Mouse (Mus musculus) liver, postnatal 0 days (tissue): ENCODE data around the gene Triobp. TPM values are rescaled to one million over a fixed set of nuclear protein-coding genes. Genes with fewer than 3 reads are reported as not detected.

Experiments
- ATAC-seq: fragments of 200-750 bp; cut with Nextera tagmentation; 2 replicates; pipeline ENCODE4 v1.8.0; 2017; ENCODE audit warnings: mild to moderate bottlenecking, moderate library complexity
- DNase-seq: peaks from one replicate; pipeline ENCODE4 v3.0.0-alpha.2; 2016
- H3K27ac ChIP-seq: fragments of 300-500 bp; sonication (generic); 2 replicates; pipeline ENCODE4 v1.5.1; 2014; ENCODE audit warnings: antibody characterized with exemption, moderate library complexity, mild to moderate bottlenecking, low read depth
- H3K27me3 ChIP-seq: fragments of 300-500 bp; sonication (generic); 2 replicates; pipeline ENCODE4 v1.6.1; 2014; ENCODE audit warnings: low read length, control low read depth, mixed read lengths; ENCODE audit not compliant: insufficient read depth
- H3K36me3 ChIP-seq: fragments of 300-500 bp; sonication (generic); replicated peaks from 2 replicates; pipeline ENCODE4 v1.6.1; 2014; ENCODE audit warnings: mild to moderate bottlenecking, control low read depth, low read length, moderate library complexity, mixed read lengths; ENCODE audit not compliant: insufficient read depth
- H3K4me1 ChIP-seq: fragments of 300-500 bp; sonication (generic); 2 replicates; pipeline ENCODE4 v1.6.1; 2014; ENCODE audit warnings: antibody characterized with exemption, mild to moderate bottlenecking, control low read depth; ENCODE audit not compliant: insufficient read depth
- H3K4me2 ChIP-seq: fragments of 300-500 bp; sonication (generic); 2 replicates; pipeline ENCODE4 v1.6.1; 2014; ENCODE audit warnings: low read depth, mild to moderate bottlenecking, low read length, moderate library complexity, mixed read lengths
- H3K4me3 ChIP-seq: fragments of 300-500 bp; sonication (generic); 2 replicates; pipeline ENCODE4 v1.5.1; 2014; ENCODE audit warnings: low read depth, low read length
- H3K9ac ChIP-seq: fragments of 300-500 bp; sonication (generic); replicated peaks from 2 replicates; pipeline ENCODE4 v1.6.1; 2014; ENCODE audit warnings: mild to moderate bottlenecking, moderate library complexity
- H3K9me3 ChIP-seq: fragments of 300-500 bp; sonication (generic); 2 replicates; pipeline ENCODE4 v1.6.1; 2016; ENCODE audit warnings: mild to moderate bottlenecking, control low read depth, low read length, mixed read lengths
- CTCF ChIP-seq: sonication (generic); IDR thresholded peaks from 2 replicates; pipeline ENCODE4 v1.5.1; 2016; ENCODE audit warnings: antibody characterized with exemption, low read depth
- EP300 ChIP-seq: IDR thresholded peaks from 2 replicates; pipeline ENCODE4 v1.6.1; 2016; ENCODE audit warnings: antibody characterized with exemption, low read depth, mild to moderate bottlenecking
- WGBS: fragments of 180-500 bp; shearing (Covaris S2); extraction: QIAGEN DNeasy Blood & Tissue Kit; methylation state at CpG from one replicate; pipeline ENCODE4 v1.1.7; 2014; ENCODE audit not compliant: insufficient replicate concordance; 5-methylcytosine and 5-hydroxymethylcytosine counted together
- polyA plus RNA-seq: library from polyadenylated mRNA; unstranded; fragments of >200 nt; fragmentation: Nextera tagmentation; extraction: Ambion mirVana; gene quantifications from 2 replicates; pipeline ENCODE4 v1.2.1, GENCODE M21; 2015

Triobp gene
- polyA plus RNA-seq, 1 experiment from 2014 or later: 11.9 TPM

GRCm38 (mm10) chr15:78936403-78936802, 11.1 kb upstream of the Triobp start:
- H3K9me3 ChIP-seq: no peaks in the 10 kb centered on the region
- WGBS: 80% methylated on average over 12 of the region's 12 CpGs
- H3K36me3 ChIP-seq: peaks cover 39% of the 10 kb centered on the region
- peaks cover 13% of the 10 kb centered on the region for H3K4me1 ChIP-seq
- H3K27me3 ChIP-seq: no peaks in the 10 kb centered on the region
- TF ChIP-seq EP300 (no peak), CTCF (no peak)
- no peak overlapping the region for H3K9ac ChIP-seq
- ATAC-seq (no peak), DNase-seq (no peak)
- H3K4me2 ChIP-seq: peak overlapping the region; percentile 91
- 0 out of 2 replicates have a peak overlapping the region, but pooled peaks have one; percentile 76 for H3K4me3 ChIP-seq
- H3K27ac ChIP-seq: no peak overlapping the region

- WGBS: 86% methylated on average over 10 of the region's 10 CpGs
- ATAC-seq: no peak
- H3K9me3 ChIP-seq: no peaks in the 10 kb centered on the region
- H3K9ac ChIP-seq: no peak overlapping the region
- no peak for DNase-seq
- peaks cover 13% of the 10 kb centered on the region for H3K4me1 ChIP-seq
- H3K36me3 ChIP-seq: peaks cover 42% of the 10 kb centered on the region
- no peaks in the 10 kb centered on the region for H3K27me3 ChIP-seq
- no peak overlapping the region for H3K27ac ChIP-seq
- no peak overlapping the region for H3K4me3 ChIP-seq
- TF ChIP-seq EP300 (no peak), CTCF (no peak)
- H3K4me2 ChIP-seq: no peak overlapping the region
Observed at GRCm38 (mm10) chr15:78937311-78937710, 10.2 kb upstream of the Triobp start.

- ATAC-seq: no peak
- DNase-seq: no peak
- Histone ChIP-seq H3K4me1 (peaks cover 15% of the 10 kb centered on the region), H3K36me3 (peaks cover 42% of the 10 kb centered on the region), H3K27ac (no peak overlapping the region), H3K9me3 (no peaks in the 10 kb centered on the region), H3K4me2 (no peak overlapping the region), H3K9ac (no peak overlapping the region), H3K4me3 (no peak overlapping the region), H3K27me3 (no peaks in the 10 kb centered on the region)
- TF ChIP-seq CTCF: no peak
- WGBS: 85% methylated on average over 2 of the region's 2 CpGs
Observed at GRCm38 (mm10) chr15:78937963-78938362, 9.6 kb upstream of the Triobp start.

- WGBS: 90% methylated on average over 13 of the region's 13 CpGs
- Histone ChIP-seq H3K27ac (no peak overlapping the region), H3K36me3 (peaks cover 42% of the 10 kb centered on the region), H3K9ac (no peak overlapping the region), H3K4me3 (no peak overlapping the region), H3K4me2 (no peak overlapping the region), H3K27me3 (no peaks in the 10 kb centered on the region), H3K4me1 (peaks cover 14% of the 10 kb centered on the region), H3K9me3 (no peaks in the 10 kb centered on the region)
- ATAC-seq: no peak
- TF ChIP-seq EP300: no peak
- TF ChIP-seq CTCF: no peak
- DNase-seq: no peak
Observed at GRCm38 (mm10) chr15:78940325-78940724, 7.2 kb upstream of the Triobp start.

GRCm38 (mm10) chr15:78942663-78943062, 4.9 kb upstream of the Triobp start:
- H3K36me3 ChIP-seq: peaks cover 35% of the 10 kb centered on the region
- peaks cover 15% of the 10 kb centered on the region for H3K27me3 ChIP-seq
- H3K4me3 ChIP-seq: no peak overlapping the region
- peak; percentile 79 for DNase-seq
- H3K9ac ChIP-seq: no peak overlapping the region; the same call in 1 of the 2 replicates
- no peaks in the 10 kb centered on the region for H3K9me3 ChIP-seq
- ATAC-seq: peak; percentile 76
- TF ChIP-seq EP300 (no peak), CTCF (peak; percentile 82)
- WGBS: 8% methylated on average over 9 of the region's 9 CpGs
- peaks cover 6% of the 10 kb centered on the region for H3K4me1 ChIP-seq
- H3K4me2 ChIP-seq: peak overlapping the region; percentile 52
- no peak overlapping the region for H3K27ac ChIP-seq

- Histone ChIP-seq H3K4me1 (peaks cover 10% of the 10 kb centered on the region), H3K27ac (no peak overlapping the region), H3K36me3 (0 out of 2 replicates have a peak, but pooled peaks cover 3% of the 10 kb centered on the region), H3K4me2 (no peak overlapping the region), H3K9ac (no peak overlapping the region), H3K27me3 (peaks cover 30% of the 10 kb centered on the region), H3K9me3 (no peaks in the 10 kb centered on the region), H3K4me3 (no peak overlapping the region)
- WGBS: 76% methylated on average over 7 of the region's 7 CpGs
- DNase-seq: no peak
- no peak for ATAC-seq
- TF ChIP-seq CTCF (no peak), EP300 (no peak)
Observed at GRCm38 (mm10) chr15:78946232-78946631, 1.3 kb upstream of the Triobp start.

- Histone ChIP-seq H3K36me3 (no peaks in the 10 kb centered on the region), H3K27me3 (peaks cover 30% of the 10 kb centered on the region), H3K9me3 (no peaks in the 10 kb centered on the region), H3K9ac (no peak overlapping the region), H3K4me1 (peaks cover 8% of the 10 kb centered on the region), H3K27ac (no peak overlapping the region), H3K4me2 (peak overlapping the region; percentile 64), H3K4me3 (0 out of 2 replicates have a peak overlapping the region, but pooled peaks have one; percentile 17)
- TF ChIP-seq EP300 (no peak), CTCF (no peak)
- WGBS: 7% methylated on average over 11 of the region's 11 CpGs
- DNase-seq (no peak), ATAC-seq (no peak)
Observed at GRCm38 (mm10) chr15:78948152-78948725, 715 bp downstream of the Triobp start.
